Mouse (Mus musculus) liver, adult (tissue): Measurements from ENCODE around the gene Grk5.
A peak's percentile ranks its signal among the peaks of the same experiment; 100 is the strongest.

Source experiments
- GATA4 ChIP-seq: IDR thresholded peaks from 2 replicates; pipeline ENCODE4 v1.6.1; 2014; ENCODE audit warnings: mild to moderate bottlenecking, low read length; ENCODE audit not compliant: insufficient replicate concordance

Grk5 gene

GRCm38 (mm10) chr19:61138655-61139054 is 249.1 kb downstream of the Grk5 start:
- peak; percentile 89 for TF ChIP-seq GATA4

DNA sequence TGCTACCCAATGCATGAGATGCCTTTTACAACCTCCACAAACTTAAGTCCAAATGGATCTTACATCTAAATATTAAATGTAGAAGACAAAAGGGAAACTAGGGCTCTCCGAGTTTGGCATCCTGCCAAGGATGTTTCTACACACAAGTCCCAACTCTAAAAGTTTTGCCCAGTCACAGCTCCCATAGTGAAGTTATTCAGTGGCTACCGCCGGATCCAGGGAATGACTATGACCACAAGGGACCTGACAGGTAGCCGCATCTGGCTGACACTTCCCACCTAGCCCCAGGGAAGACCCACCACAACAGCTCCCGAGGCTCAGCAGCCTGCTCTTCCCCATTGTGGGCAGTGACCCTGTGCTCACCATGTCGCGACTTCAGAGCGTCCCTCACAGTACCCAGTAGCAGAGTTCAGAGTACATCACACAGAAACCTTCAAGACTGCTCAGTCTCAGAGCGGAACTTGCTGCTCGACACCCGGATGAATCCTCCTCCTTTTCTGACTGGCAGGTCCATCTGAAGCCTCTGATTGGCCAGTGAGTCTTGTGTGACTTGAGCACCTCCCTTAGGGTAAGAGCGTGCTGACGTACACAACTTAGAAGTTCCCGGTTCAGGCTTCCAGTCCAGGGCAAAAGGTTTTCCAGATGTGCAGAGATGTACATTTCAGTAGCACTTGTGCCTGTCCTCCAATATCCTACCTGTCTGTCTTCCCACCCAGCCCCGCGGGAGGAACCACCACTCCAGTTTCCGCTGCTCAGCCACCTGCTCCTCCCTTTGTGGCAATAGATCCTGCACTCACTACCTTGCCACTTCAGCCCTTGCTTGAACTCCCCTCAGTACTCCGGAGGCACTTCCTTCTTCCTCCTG is 251.0 kb downstream of the Grk5 start, which contains the start of gene Zfp950:
Zfp950 (minus strand) TSS at position 499 of the 865 bp plus-strand sequence.
- TF ChIP-seq GATA4 = no peak

DNA sequence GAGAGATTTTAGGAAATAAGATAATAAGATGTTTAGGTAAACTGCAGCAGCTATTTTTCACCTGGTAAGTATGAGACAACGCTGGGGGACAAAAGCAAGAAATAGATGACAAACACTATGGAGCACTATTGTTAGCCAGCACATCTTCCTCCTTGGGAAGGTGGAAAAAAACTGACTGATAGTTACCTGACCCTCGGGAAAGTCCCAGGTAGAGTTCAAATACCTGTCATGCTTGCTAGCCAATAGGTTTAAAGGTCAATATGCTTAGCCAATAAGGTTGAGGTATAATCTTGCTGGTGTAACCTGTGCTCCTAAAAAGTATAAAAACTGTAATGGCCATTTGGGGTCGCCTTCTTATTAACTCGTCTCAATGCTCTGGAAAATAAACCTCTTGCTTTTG is 251.8 kb downstream of the Grk5 start:
- TF ChIP-seq GATA4 = no peak
